Mouse (Mus musculus) myocyte (in vitro differentiated cells): ENCODE data around the gene Hist3h2ba.

ENCODE experiments used
- CEBPB ChIP-seq: IDR thresholded peaks from 2 replicates; pipeline ENCODE4 v1.6.1; 2011; ENCODE audit warnings: mild to moderate bottlenecking, moderate library complexity; ENCODE audit not compliant: poor library complexity, insufficient read depth, severe bottlenecking
- E2F4 ChIP-seq: IDR thresholded peaks from one replicate; pipeline ENCODE4 v1.6.1; 2011; ENCODE audit warnings: mild to moderate bottlenecking, control low read depth, moderate library complexity; ENCODE audit not compliant: insufficient read depth
- MAX ChIP-seq: IDR thresholded peaks from one replicate; pipeline ENCODE4 v1.6.1; 2011; ENCODE audit warnings: low read depth, mild to moderate bottlenecking, control low read depth
- MYOD1 ChIP-seq, 3 experiments: IDR thresholded peaks; one replicate each; pipeline ENCODE4 v1.6.1; 2011; ENCODE audit warnings: control low read depth in 2 of 3, low read depth in 2 of 3, mild to moderate bottlenecking in 2 of 3, moderate library complexity in 1 of 3; ENCODE audit not compliant: insufficient read length in 2 of 3, control insufficient read depth in 1 of 3
- MYOG ChIP-seq, 3 experiments: IDR thresholded peaks; one replicate each; pipeline ENCODE4 v1.6.1; 2011; ENCODE audit warnings: control low read depth in 2 of 3, low read depth in 2 of 3, mild to moderate bottlenecking in 2 of 3; ENCODE audit not compliant: insufficient read length in 2 of 3, control insufficient read depth in 1 of 3, insufficient read depth in 1 of 3
- POLR2A ChIP-seq: IDR thresholded peaks from one replicate; pipeline ENCODE4 v1.6.1; 2011; ENCODE audit warnings: low read depth, mild to moderate bottlenecking, control low read depth, moderate library complexity; ENCODE audit not compliant: insufficient read length
- POLR2AphosphoS2 ChIP-seq: IDR thresholded peaks from one replicate; pipeline ENCODE4 v1.6.1; 2011; ENCODE audit warnings: low read depth, control low read depth; ENCODE audit not compliant: insufficient read length
- TCF12 ChIP-seq: IDR thresholded peaks from one replicate; pipeline ENCODE4 v1.6.1; 2011; ENCODE audit warnings: mild to moderate bottlenecking, control low read depth; ENCODE audit not compliant: poor library complexity, insufficient read depth, severe bottlenecking
- USF1 ChIP-seq: IDR thresholded peaks from one replicate; pipeline ENCODE4 v1.6.1; 2011; ENCODE audit warnings: low read depth, mild to moderate bottlenecking, control low read depth, moderate library complexity

- TF ChIP-seq CEBPB (no peak), POLR2A (no peak), E2F4 (no peak), MYOG (IDR thresholded peaks at IDR 0.05; ENCODE audit: control insufficient read depth in 1 of 3, insufficient read depth in 1 of 3, insufficient read length in 2 of 3, low read depth in 2 of 3) (no peak), MAX (no peak), USF1 (no peak), MYOD1 (IDR thresholded peaks at IDR 0.05; ENCODE audit: control insufficient read depth in 1 of 3, insufficient read length in 2 of 3, low read depth in 2 of 3) (no peak), TCF12 (no peak), POLR2AphosphoS2 (no peak)
These were observed 9.7 kb upstream of the Hist3h2ba start for GRCm38 (mm10) chr11:58939088-58939439.
